Mouse (Mus musculus) kidney, postnatal 25 days (tissue): Measurements from ENCODE around the gene Syt14.

Source experiments
- DNase-seq, 2 experiments: peaks; one replicate each; pipeline ENCODE4 v3.0.0; 2021; ENCODE audit warnings: mixed read lengths in 2 of 2

Syt14 gene

GRCm38 (mm10) chr1:193035371-193036238 lies at the start of gene Syt14:
TSS of gene Syt14 (minus strand) at chr1:193035775.
- DNase-seq = peak; percentile 80 to 91

DNA sequence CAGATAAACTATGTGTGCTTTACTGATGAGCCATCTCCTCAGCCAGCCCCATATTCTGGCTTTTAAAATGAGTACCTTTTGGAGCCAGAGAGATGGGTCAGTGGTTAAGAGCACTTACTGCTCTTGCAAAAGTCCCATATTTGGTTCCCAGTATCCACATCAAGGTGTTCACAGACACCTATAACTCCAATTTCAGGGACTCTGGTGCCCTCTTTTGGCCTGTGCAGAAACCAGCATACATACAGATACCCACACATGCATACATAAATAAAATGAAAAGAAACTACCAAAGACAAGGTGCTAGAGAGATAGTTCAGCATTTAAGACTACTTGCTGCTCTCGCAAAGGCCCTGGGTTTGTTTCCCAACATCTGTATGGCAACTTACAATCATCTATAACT lies 48.4 kb upstream of the Syt14 start:
- no peak for DNase-seq

DNA sequence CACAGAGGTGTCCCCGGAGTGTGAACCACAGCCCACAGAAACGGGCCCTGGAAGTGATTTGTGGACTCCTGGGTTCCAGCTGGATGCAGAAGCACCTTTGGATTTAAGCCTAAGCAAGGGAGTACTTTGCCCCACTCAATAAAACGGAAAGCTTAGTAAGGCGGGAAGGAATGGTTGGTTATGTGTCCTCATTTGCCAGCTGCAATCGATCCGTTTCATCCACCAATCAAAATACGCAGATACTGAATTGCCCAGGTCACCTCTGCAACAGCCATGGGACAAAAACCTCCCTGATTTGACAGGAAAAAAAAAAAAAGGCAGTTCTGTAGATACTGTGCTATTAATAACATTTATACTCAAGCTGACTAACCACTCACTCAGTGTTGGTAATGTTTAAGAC lies 47.5 kb upstream of the Syt14 start:
- DNase-seq = no peak

- DNase-seq = no peak
Measured at GRCm38 (mm10) chr1:193082311-193082921, 46.8 kb upstream of the Syt14 start.

DNA sequence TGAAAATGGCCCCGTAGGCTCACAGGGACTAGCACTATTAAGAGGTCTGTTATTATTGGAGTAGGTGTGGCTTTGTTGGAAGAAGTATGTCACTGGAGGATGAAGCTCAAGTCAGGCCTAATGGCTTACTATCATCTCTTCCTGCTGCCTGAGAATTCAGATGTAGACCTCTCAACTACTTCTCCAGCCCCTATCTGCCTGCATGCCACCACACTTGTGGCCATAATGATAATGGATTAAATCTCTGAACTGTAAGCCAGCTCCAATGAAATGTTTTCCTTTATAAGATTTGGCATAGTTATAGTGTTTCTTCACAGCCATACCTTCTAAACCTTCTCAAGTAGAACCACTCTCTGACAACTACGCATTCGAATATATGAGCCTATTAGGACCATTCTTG lies 27.0 kb upstream of the Syt14 start:
- no peak for DNase-seq

- DNase-seq = no peak
Measured at GRCm38 (mm10) chr1:193060167-193060566, 24.6 kb upstream of the Syt14 start.

DNA sequence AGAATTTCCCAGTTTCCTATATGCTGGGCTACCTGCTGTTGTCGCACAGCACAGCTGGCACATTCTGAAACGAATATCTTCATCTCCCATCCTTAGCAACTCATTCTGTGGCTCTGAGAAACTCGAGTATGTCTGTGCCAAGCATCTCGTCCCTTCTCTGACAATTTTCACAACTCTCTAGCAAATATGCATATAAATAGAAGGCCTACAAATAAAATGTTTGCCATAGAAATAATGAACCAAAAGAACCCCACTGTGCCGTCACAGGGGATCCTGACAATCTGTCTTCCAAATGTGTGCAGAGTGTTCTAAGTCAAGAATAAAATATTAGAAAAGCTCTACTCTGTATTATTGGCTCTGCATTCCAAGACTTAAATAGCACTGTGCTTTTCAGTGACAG lies 24.0 kb upstream of the Syt14 start:
- DNase-seq = no peak

GRCm38 (mm10) chr1:193054401-193054800 lies 18.8 kb upstream of the Syt14 start:
- no peak for DNase-seq

DNA sequence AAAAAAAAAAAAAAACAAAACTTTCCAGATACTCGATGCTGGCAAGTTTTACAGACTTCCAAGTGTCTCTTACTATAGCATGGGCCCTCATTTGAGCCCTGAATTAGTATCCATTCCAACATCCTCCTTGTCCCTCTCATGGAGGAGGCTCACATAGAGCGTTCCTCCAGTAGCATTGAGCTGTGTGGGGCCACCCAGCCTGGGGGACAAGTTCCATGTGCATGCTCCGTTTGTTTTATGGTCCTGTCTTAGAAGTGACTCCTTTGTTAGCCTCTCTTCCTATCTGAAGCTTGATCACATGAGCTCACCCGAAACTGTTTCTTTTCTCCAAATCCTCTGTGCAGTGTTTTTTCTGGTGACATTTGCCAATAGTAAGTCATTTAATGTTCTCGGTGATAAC lies 17.5 kb upstream of the Syt14 start:
- no peak for DNase-seq

GRCm38 (mm10) chr1:193047616-193048015 lies 12.0 kb upstream of the Syt14 start:
- no peak for DNase-seq

- DNase-seq = no peak
Measured at GRCm38 (mm10) chr1:193042760-193043295, 7.3 kb upstream of the Syt14 start.

- peak in 1 of 2 experiments; percentile 34 for DNase-seq
Measured at GRCm38 (mm10) chr1:193034951-193035370, 614 bp downstream of the Syt14 start.

DNA sequence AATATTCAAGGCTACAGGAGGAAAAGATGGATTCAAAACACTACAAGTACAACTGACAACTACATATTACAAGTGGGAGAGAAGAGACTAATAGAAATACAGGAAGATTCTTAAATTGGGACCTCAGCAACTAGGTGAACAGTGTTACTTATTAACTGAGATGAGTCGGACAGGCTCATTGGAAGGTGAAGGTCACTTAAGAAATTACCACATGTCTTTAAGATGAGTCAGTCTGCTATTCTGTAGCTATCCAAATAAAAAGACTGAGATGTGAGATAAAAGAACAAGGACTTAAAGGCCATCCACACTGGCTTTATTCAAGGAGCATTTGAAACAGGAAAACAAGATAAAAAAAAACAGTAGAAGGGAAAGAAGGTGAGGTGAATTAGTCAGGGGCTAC lies 11.3 kb downstream of the Syt14 start:
- no peak for DNase-seq

GRCm38 (mm10) chr1:193012351-193012750 lies 23.2 kb downstream of the Syt14 start:
- DNase-seq = no peak

- DNase-seq = no peak
Measured at GRCm38 (mm10) chr1:193011000-193011769, 24.4 kb downstream of the Syt14 start.

DNA sequence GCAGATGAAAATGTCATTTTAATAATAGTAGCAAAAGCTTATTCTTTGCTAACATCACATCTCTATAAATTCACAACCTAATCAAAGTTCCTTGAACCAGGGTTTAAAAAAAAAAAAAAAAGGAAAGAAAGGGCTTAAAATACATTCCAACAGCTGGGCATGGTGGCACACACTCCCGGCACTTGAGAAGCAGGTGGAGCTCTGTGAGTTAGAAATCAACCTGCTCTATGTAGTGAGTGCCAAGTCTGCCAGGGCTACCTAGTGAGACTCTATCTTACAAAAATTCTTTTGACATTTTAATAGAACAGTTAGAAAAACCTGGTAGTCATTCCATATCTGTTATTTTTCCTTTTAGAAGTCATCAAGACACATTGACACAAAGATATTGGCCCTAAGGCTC lies 31.0 kb downstream of the Syt14 start:
- peak in 1 of 2 experiments; percentile 21 for DNase-seq

DNA sequence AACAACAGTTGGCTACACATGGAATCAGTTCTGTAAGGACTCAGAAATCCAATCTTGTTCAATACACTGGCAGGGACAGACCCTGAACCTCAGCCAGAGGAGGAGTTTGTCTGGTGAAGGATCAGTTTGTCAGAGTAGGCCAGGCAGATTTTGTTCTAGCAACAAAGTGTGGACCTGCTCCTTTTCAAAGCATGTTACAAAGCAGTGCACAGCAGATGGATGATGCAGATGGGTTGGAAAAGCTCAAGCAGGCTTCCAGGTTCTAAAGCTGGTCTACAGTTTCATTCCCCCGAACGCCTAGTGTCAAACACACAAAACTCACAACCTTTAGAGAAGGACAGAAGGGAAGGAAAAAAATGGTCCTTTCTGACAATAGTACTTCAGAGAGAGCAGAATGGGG lies 31.6 kb downstream of the Syt14 start:
- DNase-seq = no peak

DNA sequence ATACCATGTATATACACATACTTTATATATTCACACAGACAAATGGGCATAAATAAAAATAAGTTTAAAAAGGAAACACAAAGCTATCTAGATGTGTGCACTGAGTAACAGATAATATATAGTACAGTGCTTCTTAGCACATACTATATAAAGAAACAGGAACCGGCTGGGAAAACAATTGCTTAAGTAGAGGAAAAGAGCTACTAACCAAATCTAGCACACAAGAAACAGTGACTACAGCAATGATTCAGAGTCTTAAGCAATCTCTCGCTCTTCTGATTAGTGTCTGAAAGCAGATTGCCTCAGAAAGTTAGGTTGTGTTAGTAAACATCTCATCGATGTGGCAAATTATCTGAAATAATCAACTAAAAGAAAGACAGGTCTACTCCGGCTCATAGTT lies 33.3 kb downstream of the Syt14 start:
- DNase-seq = no peak

DNA sequence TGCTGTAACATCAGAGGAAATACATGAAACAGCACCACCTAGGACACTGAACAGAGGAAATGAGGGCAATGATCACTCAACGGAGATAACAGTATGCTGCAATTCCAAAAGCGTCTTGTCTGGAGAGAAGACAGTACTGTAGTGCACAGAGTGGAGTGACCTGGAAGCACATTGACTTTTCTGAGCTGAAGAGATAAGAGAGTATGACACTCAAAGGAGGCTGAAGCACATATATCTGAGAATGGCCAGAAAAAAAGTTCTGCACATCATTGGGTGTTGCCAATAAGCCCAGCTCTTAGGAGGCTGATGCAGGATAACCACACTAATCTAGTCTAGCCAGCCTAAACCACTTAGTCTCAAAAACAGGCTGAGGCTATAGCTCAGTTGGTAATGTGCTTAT lies 34.0 kb downstream of the Syt14 start:
- no peak for DNase-seq

GRCm38 (mm10) chr1:193000908-193001307 lies 34.7 kb downstream of the Syt14 start:
- no peak for DNase-seq

- no peak for DNase-seq
Measured at GRCm38 (mm10) chr1:192994179-192994873, 41.2 kb downstream of the Syt14 start.

DNA sequence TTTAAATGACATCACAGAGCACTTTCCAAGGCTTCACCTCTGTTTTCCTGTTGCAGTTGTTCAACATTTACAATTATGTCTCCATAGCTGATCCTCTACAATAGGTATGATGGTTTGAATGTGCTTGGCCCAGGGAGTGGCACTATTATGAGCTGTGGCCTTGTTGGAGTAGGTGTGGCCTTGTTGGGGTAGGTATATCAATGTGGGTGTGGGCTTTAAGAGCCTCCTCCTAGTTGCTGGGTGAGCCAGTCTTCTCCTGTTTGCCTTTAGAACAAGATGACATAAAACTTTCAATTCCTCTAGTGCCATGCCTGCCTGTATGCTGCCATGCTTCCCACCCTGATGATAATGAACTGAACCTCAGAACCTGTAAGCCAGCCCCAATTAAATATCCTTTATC lies 42.1 kb downstream of the Syt14 start:
- DNase-seq = no peak

- DNase-seq = no peak
Measured at GRCm38 (mm10) chr1:192987203-192987602, 48.4 kb downstream of the Syt14 start.
